Mouse (Mus musculus) embryonic fibroblast, embryonic 13.5 days (primary cell): ENCODE measurements around the gene Igdcc3. TPM values are rescaled to one million over a fixed set of nuclear protein-coding genes. Genes with fewer than 3 reads are reported as not detected.

Experiments
- H3K27ac ChIP-seq: 2 replicates; pipeline ENCODE4 v1.5.1; 2012; ENCODE audit warnings: low read length, control low read depth, inconsistent platforms; ENCODE audit not compliant: insufficient read depth
- H3K4me1 ChIP-seq: 2 replicates; pipeline ENCODE4 v1.6.1; 2011; ENCODE audit warnings: low read length; ENCODE audit not compliant: control insufficient read depth, insufficient read depth
- H3K4me3 ChIP-seq: 2 replicates; pipeline ENCODE4 v1.5.1; 2011; ENCODE audit warnings: mild to moderate bottlenecking, control low read depth, low read length; ENCODE audit not compliant: insufficient read depth
- CTCF ChIP-seq: IDR thresholded peaks from 2 replicates; pipeline ENCODE4 v1.5.1; 2011; ENCODE audit warnings: mild to moderate bottlenecking, control low read depth, low read length, moderate library complexity, borderline replicate concordance; ENCODE audit not compliant: insufficient read depth
- POLR2A ChIP-seq: IDR thresholded peaks from 2 replicates; pipeline ENCODE4 v1.6.1; 2011; ENCODE audit warnings: low read depth, mild to moderate bottlenecking, control low read depth, low read length, moderate library complexity
- polyA plus RNA-seq: library from polyadenylated mRNA; stranded (reverse); fragments of >200 nt; gene quantifications from 2 replicates; pipeline ENCODE4 v1.2.4, GENCODE M21; 2011; ENCODE audit warnings: low read depth; ENCODE audit not compliant: missing spikeins, insufficient read length

The Igdcc3 gene
- polyA plus RNA-seq, 1 experiment, result not detected

DNA sequence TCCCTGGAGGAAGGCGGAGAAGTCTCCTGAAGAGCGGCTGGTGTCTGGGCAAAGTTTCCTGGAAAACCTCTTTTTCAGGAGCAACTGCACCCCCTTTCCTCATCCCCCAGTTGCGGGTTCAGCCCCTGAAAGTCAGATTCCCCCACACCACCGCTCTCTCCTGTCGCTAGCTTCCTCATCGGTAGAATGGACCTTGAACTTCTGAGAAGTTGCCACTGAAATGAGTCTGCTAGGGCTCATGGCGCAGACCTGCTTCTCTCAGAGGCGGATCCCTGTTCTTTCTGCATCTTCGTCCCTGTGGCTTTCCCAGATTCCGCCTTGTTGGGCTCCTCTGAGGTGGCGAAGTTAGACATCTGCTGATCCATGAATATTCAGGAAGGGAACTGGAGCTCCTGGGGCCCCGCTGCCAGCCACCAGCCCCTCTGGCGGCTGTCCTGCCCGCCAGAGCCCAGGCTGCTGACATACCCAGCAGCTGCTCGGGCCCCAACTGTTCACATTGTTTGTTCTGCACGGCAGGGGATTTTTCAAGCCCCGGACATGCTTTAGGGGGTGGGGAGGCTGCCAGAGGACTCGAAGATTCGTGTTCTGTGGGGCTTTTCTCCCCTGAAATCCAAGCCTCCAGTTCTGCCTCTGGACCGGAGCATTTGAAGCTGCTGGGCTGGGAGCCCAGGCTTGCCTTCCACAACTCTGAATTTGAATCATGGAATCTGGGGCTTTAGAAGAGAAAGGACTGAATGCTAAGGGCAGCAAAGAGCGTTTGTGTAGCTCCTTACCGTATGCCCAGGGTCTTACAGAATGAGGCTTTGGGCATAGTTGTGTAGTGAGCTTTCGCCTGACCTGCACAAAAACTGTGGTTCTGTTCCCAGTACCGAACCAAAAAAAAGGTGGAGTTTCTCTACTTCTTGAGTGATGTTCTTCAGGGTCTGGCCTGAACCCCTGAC lies 31.6 kb upstream of the Igdcc3 start:
- TF ChIP-seq POLR2A (peak; percentile 28; the same call in 1 of the 2 replicates), CTCF (no peak)
- no peak overlapping the region for H3K4me3 ChIP-seq
- H3K4me1 ChIP-seq, result 0 out of 2 replicates have a peak, but pooled peaks cover 2% of the 10 kb centered on the region
- H3K27ac ChIP-seq, result peak overlapping the region; percentile 71

DNA sequence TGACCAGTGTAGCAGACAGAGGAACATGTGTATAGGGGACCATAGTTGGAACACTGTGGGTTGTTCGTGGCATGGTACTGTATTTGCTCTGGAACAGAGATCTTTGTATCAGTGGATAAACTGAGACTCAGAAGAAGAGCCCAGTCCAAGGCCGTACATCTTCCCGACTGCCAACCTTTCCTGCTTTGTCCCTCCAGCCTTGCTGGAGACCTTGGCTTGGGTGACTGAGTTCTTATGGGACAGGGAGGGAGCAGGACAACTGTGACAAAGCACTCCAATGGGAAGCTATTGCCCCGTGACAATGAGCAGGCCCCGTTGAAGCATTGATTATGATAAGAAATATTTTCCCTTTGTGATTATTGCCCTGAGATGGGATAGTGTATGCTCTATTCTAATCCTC lies 29.3 kb upstream of the Igdcc3 start:
- Histone ChIP-seq H3K4me3 (no peak overlapping the region), H3K4me1 (0 out of 2 replicates have a peak, but pooled peaks cover 2% of the 10 kb centered on the region), H3K27ac (no peak overlapping the region)
- no peak for TF ChIP-seq CTCF
- TF ChIP-seq POLR2A, result no peak

DNA sequence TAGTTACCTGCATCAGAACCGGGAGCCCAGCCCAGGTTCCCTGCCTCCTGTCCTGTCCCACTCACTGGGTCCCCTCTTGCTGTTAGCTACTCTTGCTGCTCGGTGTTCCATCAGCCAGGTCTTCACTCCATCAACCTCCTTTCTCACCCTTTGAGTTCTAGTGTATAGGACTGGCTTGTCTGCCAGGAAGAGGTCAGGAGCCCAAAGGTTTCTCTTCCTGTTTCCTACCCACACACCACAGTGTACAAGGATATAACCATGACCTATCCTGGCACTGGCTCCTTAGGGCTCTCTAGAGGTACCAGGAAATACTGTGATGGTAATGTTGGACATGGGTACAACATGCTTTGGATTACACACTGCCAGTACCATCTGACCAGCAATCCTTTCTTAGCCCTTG lies 27.3 kb upstream of the Igdcc3 start:
- no peak overlapping the region for H3K4me3 ChIP-seq
- TF ChIP-seq POLR2A (no peak), CTCF (no peak)
- H3K4me1 ChIP-seq, result 0 out of 2 replicates have a peak, but pooled peaks cover 2% of the 10 kb centered on the region
- no peak overlapping the region for H3K27ac ChIP-seq

DNA sequence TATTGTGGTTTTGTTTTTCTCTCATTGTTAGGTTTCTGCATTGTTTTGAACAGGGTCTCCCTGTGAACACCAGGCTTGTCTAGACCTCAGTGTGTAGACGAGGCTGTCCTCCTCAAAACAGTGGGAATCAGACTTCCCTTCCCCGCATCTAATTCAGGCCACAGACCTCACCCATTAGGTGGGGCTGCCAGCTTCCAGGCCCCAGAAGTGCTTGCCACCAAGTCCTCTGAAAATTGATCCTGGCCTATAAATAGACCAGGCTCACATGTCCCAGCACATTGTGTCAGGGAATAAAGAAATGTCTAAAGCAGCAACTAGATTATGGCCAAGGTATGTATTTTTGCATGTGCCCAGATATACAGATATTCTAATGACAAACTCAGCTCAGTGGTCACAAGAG lies 25.1 kb upstream of the Igdcc3 start:
- no peak overlapping the region for H3K27ac ChIP-seq
- no peak for TF ChIP-seq CTCF
- no peak for TF ChIP-seq POLR2A

DNA sequence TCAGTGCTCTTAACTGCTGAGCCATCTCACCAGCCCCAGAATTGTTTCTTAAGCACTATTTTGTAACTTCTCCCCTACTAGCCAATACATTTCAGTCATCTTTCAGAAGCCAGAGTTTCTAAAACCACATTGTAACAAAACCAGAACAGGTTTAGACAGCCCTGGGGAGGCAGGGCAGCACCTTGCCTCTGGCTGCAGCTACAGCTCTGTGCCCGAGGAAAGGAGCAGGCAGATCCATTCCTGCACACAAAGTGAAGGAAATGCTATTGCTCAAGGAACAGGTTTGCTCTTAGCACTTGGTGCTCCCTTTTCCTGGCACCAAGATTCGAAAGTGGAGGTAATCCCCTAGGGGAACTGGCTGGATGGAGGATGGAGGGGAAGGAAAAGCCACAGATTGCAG lies 23.5 kb upstream of the Igdcc3 start:
- no peak overlapping the region for H3K27ac ChIP-seq
- H3K4me1 ChIP-seq, result no peaks in the 10 kb centered on the region
- TF ChIP-seq POLR2A (no peak), CTCF (no peak)
- H3K4me3 ChIP-seq, result no peak overlapping the region

More for the DNA sequence above, 25.1 kb upstream of the Igdcc3 start:
- Histone ChIP-seq H3K4me1 (no peaks in the 10 kb centered on the region), H3K4me3 (no peak overlapping the region)

DNA sequence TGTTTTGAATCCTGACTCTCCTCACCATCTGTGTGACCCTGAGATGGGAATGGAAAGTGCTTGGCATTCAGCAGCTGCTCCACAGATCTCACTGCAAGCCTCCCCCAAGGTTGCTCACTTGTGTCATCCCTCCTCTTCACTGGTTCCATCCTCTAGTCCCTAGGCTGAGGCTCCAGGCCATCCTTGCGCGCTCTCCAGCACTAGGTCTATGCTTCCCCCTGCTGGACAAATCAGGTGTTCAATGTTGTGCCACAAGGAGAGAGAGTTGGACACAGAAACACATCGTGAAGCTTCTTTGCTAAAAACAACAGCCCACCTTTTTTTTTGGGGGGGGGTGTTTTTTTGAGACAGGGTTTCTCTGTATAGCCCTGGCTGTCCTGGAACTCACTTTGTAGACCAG lies 20.1 kb upstream of the Igdcc3 start:
- TF ChIP-seq CTCF (peak; percentile 91), POLR2A (no peak)
- Histone ChIP-seq H3K4me1 (no peaks in the 10 kb centered on the region), H3K4me3 (no peak overlapping the region), H3K27ac (no peak overlapping the region)

DNA sequence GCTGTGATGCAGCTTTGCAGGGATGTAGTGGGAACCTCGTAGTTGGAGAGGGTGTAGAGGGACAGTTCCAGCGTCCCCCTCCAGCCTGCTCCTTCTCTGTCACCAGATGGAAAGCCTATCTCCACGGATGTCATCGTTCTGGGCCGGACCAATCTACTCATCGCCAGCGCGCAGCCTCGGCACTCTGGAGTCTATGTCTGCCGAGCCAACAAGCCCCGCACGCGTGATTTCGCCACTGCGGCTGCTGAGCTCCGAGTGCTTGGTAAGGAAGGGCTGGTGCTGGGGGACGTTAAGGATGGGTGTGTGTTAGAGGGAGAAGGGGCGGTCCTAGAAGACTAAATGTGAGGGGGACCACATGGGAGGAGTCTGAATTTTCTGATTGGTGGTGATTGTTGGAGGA lies 18.4 kb upstream of the Igdcc3 start:
- H3K4me1 ChIP-seq, result no peaks in the 10 kb centered on the region
- no peak overlapping the region for H3K27ac ChIP-seq
- no peak overlapping the region for H3K4me3 ChIP-seq
- TF ChIP-seq POLR2A, result no peak

DNA sequence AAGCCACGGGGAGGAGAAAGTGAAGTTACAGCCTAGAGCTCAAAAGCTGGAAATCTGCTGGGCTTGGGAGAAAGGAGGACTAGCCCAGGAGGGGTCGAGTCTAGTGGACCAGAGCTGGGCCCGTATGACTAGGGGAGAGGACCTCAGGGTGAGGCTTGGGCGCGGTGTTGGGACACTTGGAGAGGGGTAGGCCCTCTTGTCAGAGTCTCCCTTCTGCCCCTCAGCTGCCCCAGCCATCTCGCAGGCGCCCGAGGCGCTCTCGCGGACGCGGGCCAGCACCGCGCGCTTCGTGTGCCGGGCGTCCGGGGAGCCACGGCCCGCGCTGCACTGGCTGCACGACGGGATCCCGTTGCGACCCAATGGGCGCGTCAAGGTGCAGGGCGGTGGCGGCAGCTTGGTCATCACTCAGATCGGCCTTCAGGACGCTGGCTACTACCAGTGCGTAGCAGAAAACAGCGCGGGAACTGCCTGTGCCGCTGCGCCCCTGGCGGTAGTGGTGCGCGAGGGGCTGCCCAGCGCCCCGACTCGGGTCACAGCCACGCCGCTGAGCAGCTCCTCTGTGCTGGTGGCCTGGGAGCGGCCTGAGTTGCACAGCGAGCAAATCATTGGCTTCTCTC lies 17.3 kb upstream of the Igdcc3 start:
- TF ChIP-seq POLR2A (no peak), CTCF (peak; percentile 71)
- Histone ChIP-seq H3K4me1 (no peaks in the 10 kb centered on the region), H3K27ac (no peak overlapping the region), H3K4me3 (no peak overlapping the region)

DNA sequence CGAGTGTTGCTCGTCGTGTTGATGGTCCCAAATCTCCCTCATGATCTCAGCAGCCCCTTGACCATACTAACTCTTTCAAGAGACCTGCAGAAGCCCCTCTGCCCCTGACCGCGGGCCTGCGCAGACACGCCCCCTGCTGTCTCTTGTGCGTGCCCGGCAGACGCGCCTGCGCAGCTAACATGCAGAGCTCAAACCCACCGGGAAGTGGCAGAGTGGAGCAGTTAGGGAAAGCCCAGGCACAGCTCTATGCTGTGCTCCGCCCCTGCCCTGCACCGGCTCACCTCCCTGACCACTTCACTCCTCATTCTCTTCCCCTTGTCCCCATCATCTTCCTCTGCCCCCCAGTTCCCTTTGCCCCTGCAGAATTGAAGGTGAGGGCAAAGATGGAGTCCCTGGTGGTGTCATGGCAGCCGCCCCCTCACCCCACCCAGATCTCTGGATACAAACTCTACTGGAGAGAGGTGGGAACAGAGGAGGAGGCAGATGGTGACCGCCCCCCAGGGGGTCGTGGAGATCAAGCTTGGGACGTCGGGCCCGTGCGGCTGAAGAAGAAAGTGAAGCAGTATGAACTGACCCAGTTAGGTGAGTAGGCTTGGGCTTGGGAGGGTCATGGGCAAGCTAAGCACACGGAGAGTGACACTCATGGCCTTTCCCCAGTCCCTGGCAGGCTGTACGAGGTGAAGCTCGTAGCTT lies 12.7 kb upstream of the Igdcc3 start:
- no peak overlapping the region for H3K4me3 ChIP-seq
- no peak overlapping the region for H3K27ac ChIP-seq
- 0 out of 2 replicates have a peak, but pooled peaks have one; percentile 24 for TF ChIP-seq CTCF
- no peak for TF ChIP-seq POLR2A
- no peaks in the 10 kb centered on the region for H3K4me1 ChIP-seq

DNA sequence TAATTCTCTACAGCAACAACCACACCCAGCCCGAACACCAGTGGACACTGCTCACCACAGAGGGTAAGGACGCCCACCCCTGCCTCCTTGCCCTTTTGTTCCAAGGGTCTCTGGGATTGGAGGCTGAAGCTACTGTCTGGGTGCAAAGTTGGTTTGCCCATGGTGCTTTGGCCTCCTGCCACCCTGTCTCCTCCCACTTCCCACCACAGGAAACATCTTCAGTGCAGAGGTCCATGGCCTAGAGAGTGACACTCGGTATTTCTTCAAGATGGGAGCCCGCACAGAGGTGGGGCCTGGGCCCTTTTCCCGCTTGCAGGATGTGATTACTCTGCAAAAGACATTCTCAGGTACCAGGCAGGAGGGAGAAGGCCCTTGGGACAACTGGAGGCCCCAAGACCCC lies 9.3 kb upstream of the Igdcc3 start:
- TF ChIP-seq POLR2A, result no peak
- TF ChIP-seq CTCF, result no peak
- Histone ChIP-seq H3K4me3 (no peak overlapping the region), H3K4me1 (no peaks in the 10 kb centered on the region)

More for the DNA sequence above, 9.3 kb upstream of the Igdcc3 start:
- H3K27ac ChIP-seq, result no peak overlapping the region
